Mouse (Mus musculus) olfactory bulb, adult 2 months (tissue): ENCODE results near the gene Pofut1.

Experiments
- CTCF ChIP-seq: fragments of 200-500 bp; IDR thresholded peaks from 2 replicates; pipeline ENCODE4 v1.5.1; 2012; ENCODE audit warnings: low read depth, mild to moderate bottlenecking, low read length, moderate library complexity; ENCODE audit not compliant: insufficient read depth
- POLR2A ChIP-seq: fragments of 200-500 bp; IDR thresholded peaks from 2 replicates; pipeline ENCODE4 v1.6.1; 2012; ENCODE audit warnings: mild to moderate bottlenecking, low read depth, low read length, moderate library complexity; ENCODE audit not compliant: insufficient read depth

DNA sequence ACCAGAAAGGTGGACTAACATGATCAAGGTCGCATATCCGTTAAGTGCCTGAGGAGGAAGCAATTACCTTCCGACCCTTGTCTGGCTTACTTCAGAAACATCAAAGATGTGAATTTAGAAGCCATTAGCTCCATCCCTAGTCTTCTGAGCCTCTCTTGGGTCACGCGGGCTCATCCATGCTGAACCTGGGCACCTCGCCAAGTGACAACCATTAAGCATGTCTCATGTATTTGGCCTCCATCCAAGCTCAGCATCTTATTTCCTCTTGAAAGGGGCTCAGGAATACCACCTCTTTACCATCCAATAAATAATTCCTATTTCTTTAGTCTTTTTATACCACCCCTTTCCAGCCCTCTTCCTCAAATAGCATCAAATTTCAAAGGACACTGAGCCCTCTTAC is 46.5 kb downstream of the Pofut1 start:
- TF ChIP-seq CTCF (no peak), POLR2A (no peak)
